Mouse (Mus musculus) forebrain, embryonic 16.5 days (tissue): ENCODE results near the gene Gm5129. TPM values are rescaled to one million over a fixed set of nuclear protein-coding genes. Genes with fewer than 3 reads are reported as not detected.
"Not testable (repeated sequence)": the region's sequence is repeated elsewhere in the genome, so short reads cannot be mapped to it uniquely, and the experiment has no call there.

Source experiments
- ATAC-seq: fragments of 200-750 bp; cut with Nextera tagmentation; 2 replicates; pipeline ENCODE4 v1.8.0; 2017; ENCODE audit warnings: mild to moderate bottlenecking, moderate library complexity
- H3K27ac ChIP-seq: fragments of 300-500 bp; sonication (generic); 2 replicates; pipeline ENCODE4 v1.5.1; 2014; ENCODE audit warnings: low read length, control low read depth
- H3K27me3 ChIP-seq: fragments of 300-500 bp; sonication (generic); replicated peaks from 2 replicates; pipeline ENCODE4 v1.6.1; 2014; ENCODE audit warnings: low read length; ENCODE audit not compliant: control insufficient read depth, insufficient read depth
- H3K36me3 ChIP-seq: fragments of 300-500 bp; sonication (generic); 2 replicates; pipeline ENCODE4 v1.6.1; 2014; ENCODE audit not compliant: control insufficient read depth, insufficient read depth
- H3K4me1 ChIP-seq: fragments of 300-500 bp; sonication (generic); replicated peaks from 2 replicates; pipeline ENCODE4 v1.6.1; 2014; ENCODE audit warnings: low read length; ENCODE audit not compliant: control insufficient read depth, insufficient read depth
- H3K4me2 ChIP-seq: fragments of 300-500 bp; sonication (generic); 2 replicates; pipeline ENCODE4 v1.6.1; 2014; ENCODE audit warnings: mild to moderate bottlenecking, low read length, control low read depth
- H3K4me3 ChIP-seq: fragments of 300-500 bp; sonication (generic); replicated peaks from 2 replicates; pipeline ENCODE4 v1.5.1; 2014; ENCODE audit warnings: mild to moderate bottlenecking, low read length, control low read depth
- H3K9ac ChIP-seq: fragments of 300-500 bp; sonication (generic); replicated peaks from 2 replicates; pipeline ENCODE4 v1.6.1; 2014; ENCODE audit warnings: low read depth, low read length, control low read depth
- H3K9me3 ChIP-seq: fragments of 300-500 bp; sonication (generic); 2 replicates; pipeline ENCODE4 v1.6.1; 2016; ENCODE audit warnings: low read length; ENCODE audit not compliant: control insufficient read depth
- WGBS: fragments of 180-500 bp; shearing (Covaris S2); extraction: QIAGEN DNeasy Blood & Tissue Kit; methylation state at CpG from one replicate; pipeline ENCODE4 v1.1.7; 2014; 5-methylcytosine and 5-hydroxymethylcytosine counted together
- polyA plus RNA-seq: library from polyadenylated mRNA; unstranded; fragments of >200 nt; fragmentation: Nextera tagmentation; extraction: Ambion mirVana; gene quantifications from 2 replicates; pipeline ENCODE4 v1.2.1, GENCODE M21; 2015

Gene Gm5129
- polyA plus RNA-seq: not detected in 2 replicates

DNA sequence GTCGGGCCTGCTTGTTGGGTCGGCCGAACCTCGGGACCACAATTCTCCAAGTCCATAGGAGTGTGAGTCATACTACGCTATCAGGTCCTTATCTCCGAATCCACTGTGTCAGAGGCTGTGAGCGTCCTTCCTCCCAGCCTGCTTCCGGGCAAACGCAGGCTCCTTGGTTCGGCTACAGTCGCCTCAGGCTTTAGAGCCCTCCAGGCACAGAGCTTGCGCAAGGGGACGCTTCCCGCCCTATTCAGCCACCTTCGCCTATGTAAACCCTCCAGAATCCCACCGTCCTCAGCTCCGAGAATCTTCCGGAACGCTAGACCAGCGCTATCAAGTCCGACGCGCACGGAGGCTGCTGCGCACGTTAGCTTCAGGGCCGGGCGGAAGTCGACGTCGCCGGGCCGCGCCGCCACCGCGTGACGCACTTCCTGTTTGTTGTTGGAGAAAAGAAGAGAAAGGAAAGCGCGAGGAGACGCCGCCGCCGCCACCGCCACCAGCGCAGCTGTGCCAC, at the start of gene Gm5129, which contains the start of gene Dnajb6:
Gene Gm5129 (minus strand): TSS at position 380 of the 505 bp plus-strand sequence.
Gene Dnajb6 (plus strand): TSS at position 132 of the 505 bp plus-strand sequence.
- Histone ChIP-seq H3K4me2 (peak within 1 kb of the TSS; percentile 92), H3K4me1 (peaks cover 21% of the 10 kb centered on the region), H3K9me3 (no peaks in the 10 kb centered on the region), H3K27ac (peak within 1 kb of the TSS; percentile 98), H3K36me3 (no peaks in the 10 kb centered on the region), H3K27me3 (no peaks in the 10 kb centered on the region), H3K4me3 (peak within 1 kb of the TSS; percentile 100), H3K9ac (peak within 1 kb of the TSS; percentile 93)
- under 1% methylated on average over 46 of the region's 46 CpGs for WGBS
- ATAC-seq: peak; percentile 99

DNA sequence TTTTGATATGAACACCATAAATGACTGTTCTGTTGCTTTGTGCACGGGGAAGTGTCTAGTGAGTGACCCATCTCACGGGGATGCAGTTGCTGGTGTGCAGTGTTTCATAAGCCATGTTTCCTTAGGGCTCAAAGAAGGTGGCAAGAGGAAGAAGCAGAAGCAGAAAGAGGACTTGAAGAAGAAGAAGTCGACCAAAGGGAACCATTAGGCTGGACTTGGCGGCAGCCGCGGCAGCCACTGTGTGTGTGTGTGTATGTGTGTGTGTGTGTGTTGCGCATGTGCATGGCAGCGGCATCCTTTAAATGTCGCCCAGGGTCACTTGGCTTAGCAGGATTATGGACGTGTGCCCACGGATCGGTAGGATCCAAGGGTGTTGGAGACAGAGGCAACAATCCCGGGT, 49.2 kb upstream of the Gm5129 start:
- H3K9me3 ChIP-seq, H3K27ac ChIP-seq, H3K4me2 ChIP-seq, H3K36me3 ChIP-seq, ATAC-seq, H3K9ac ChIP-seq, H3K27me3 ChIP-seq, H3K4me1 ChIP-seq, H3K4me3 ChIP-seq: not testable (repeated sequence)
- WGBS: 94% methylated on average over 9 of the region's 13 CpGs

DNA sequence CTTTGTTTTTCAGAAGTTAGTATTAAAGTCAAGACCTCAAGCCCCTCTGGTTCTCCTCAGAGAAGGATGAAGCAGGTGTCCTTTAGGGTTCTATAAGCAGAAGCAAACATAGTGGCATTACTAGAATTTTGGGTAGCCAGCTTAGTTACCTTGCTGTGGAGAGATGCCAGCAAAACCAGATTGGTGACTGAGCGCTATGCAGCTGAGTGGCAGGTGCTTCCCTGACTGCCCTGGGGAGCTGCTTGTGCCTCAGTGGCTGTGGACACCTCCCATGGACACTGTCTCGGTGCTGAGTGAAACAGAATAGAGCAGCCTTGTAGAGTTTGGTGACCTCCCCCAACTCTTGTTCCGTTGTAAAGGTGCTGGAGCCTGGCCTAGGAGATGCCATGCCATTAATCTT, 46.5 kb upstream of the Gm5129 start:
- H3K36me3 ChIP-seq: no peaks in the 10 kb centered on the region
- H3K4me1 ChIP-seq: no peaks in the 10 kb centered on the region
- no peak overlapping the region for H3K27ac ChIP-seq
- no peaks in the 10 kb centered on the region for H3K27me3 ChIP-seq
- 92% methylated on average over 3 of the region's 3 CpGs for WGBS
- no peak for ATAC-seq
- H3K9me3 ChIP-seq: no peaks in the 10 kb centered on the region
- no peak overlapping the region for H3K4me2 ChIP-seq
- no peak overlapping the region for H3K9ac ChIP-seq
- H3K4me3 ChIP-seq: no peak overlapping the region

DNA sequence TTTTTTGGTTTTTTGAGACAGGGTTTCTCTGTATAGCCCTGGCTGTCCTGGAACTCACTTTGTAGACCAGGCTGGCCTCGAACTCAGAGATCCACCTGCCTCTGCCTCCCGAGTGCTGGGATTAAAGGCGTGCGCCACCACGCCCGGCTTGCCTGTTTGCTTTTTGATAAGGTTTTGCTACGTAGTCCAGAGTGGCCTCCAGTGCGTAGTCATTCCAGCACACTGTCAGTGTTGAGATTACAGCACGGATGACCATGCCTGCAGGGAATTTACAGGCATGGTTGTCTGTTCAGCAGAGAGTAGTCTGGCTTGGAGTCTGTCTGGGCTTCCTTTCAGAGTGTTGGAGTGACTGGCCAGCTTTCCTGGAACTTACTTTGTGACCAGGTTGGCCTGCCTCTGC, 44.0 kb upstream of the Gm5129 start:
- 98% methylated on average over 8 of the region's 9 CpGs for WGBS
- not testable (repeated sequence) for ATAC-seq, H3K27ac ChIP-seq, H3K4me3 ChIP-seq, H3K27me3 ChIP-seq, H3K9ac ChIP-seq, H3K4me2 ChIP-seq, H3K4me1 ChIP-seq, H3K9me3 ChIP-seq, H3K36me3 ChIP-seq

DNA sequence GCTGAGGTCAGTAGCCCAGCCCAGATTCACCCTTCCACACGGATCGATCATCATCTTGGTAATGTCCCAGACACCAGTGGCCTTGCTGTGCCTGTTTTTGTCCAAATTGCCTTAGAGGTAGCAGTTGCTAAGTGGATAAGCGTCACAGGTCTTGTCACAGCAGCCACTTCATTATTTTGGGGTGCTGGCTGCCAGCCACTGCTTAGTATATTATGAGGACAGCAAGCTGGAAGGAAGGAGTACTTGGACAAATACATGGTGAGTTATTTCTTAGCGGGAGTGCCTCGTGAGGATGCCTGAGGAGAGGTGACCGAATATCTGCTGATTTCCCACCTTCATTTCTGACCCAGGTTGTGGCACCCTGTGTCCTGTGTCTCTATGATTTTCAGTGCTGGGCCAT, 42.3 kb upstream of the Gm5129 start:
- whole genome bisulfite sequencing: 94% methylated on average over 6 of the region's 6 CpGs
- Histone ChIP-seq H3K27ac (no peak overlapping the region), H3K9ac (no peak overlapping the region), H3K36me3 (no peaks in the 10 kb centered on the region), H3K4me1 (no peaks in the 10 kb centered on the region), H3K27me3 (no peaks in the 10 kb centered on the region), H3K4me3 (no peak overlapping the region), H3K9me3 (no peaks in the 10 kb centered on the region), H3K4me2 (no peak overlapping the region)
- no peak for ATAC-seq

DNA sequence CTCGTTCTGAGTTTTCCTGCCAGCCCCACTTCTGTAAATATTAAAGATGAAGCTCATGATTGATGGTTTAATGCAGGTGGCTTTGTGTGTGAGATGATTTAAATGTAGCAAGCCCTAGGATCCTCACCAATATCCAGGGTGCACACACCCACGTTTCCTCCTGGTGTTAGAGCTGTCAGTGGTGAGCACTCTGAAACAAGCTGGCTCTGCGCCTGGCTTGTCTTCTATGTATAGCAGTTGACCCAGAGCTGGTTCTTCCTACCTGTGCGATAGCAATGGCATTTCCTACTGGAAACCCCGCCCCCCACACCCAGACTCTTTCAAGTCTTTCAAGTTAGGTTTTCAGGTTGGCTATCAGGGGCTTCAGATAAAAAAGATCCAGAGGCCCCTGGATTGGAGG, 39.7 kb upstream of the Gm5129 start:
- 0 out of 2 replicates have a peak, but pooled peaks cover 2% of the 10 kb centered on the region for H3K36me3 ChIP-seq
- 91% methylated on average over 5 of the region's 5 CpGs for WGBS
- H3K4me2 ChIP-seq: no peak overlapping the region
- no peak overlapping the region for H3K27ac ChIP-seq
- H3K9ac ChIP-seq: no peak overlapping the region
- H3K4me1 ChIP-seq: peaks cover 4% of the 10 kb centered on the region; the same call in 1 of the 2 replicates
- ATAC-seq: no peak
- H3K4me3 ChIP-seq: no peak overlapping the region
- no peaks in the 10 kb centered on the region for H3K27me3 ChIP-seq
- H3K9me3 ChIP-seq: no peaks in the 10 kb centered on the region

DNA sequence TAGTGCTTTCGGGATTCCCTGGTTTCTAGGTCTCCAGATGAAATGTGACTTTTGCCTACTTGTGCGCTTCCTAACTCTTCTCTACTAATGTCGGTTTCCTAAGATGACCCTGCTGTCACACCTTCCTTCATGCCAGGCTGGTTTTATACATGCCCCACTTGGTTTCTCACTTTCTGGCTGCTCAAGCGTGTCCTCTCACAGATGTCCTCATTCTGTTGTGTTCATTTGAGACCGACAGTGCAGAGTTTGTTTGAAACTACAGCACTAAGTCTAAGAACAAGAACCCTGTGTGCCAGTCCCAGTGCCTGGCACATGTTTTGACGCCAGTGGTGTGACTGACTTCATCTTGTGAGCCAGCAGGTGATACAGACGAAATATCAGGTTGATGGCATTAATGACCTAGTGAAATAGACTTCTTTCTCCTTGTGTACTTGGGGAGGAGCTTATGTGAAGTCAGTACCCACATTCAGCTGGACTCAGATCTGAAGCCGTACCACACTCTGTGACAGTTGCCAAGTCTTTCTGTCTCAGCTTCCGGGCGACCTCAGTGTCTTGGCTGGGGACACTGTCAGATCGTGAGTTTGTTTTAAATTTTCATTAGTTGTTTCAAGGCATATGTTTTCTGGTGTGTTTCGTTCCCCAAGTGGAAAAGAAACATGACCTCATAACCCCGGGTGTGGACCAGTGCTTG, 37.9 kb upstream of the Gm5129 start:
- H3K36me3 ChIP-seq: 0 out of 2 replicates have a peak, but pooled peaks cover 2% of the 10 kb centered on the region
- peaks cover 4% of the 10 kb centered on the region; the same call in 1 of the 2 replicates for H3K4me1 ChIP-seq
- peak; percentile 29; the same call in 1 of the 2 replicates for ATAC-seq
- no peak overlapping the region for H3K27ac ChIP-seq
- 70% methylated on average over 13 of the region's 13 CpGs for WGBS
- H3K9ac ChIP-seq: no peak overlapping the region
- no peak overlapping the region for H3K4me3 ChIP-seq
- no peaks in the 10 kb centered on the region for H3K27me3 ChIP-seq
- no peak overlapping the region for H3K4me2 ChIP-seq
- no peaks in the 10 kb centered on the region for H3K9me3 ChIP-seq

DNA sequence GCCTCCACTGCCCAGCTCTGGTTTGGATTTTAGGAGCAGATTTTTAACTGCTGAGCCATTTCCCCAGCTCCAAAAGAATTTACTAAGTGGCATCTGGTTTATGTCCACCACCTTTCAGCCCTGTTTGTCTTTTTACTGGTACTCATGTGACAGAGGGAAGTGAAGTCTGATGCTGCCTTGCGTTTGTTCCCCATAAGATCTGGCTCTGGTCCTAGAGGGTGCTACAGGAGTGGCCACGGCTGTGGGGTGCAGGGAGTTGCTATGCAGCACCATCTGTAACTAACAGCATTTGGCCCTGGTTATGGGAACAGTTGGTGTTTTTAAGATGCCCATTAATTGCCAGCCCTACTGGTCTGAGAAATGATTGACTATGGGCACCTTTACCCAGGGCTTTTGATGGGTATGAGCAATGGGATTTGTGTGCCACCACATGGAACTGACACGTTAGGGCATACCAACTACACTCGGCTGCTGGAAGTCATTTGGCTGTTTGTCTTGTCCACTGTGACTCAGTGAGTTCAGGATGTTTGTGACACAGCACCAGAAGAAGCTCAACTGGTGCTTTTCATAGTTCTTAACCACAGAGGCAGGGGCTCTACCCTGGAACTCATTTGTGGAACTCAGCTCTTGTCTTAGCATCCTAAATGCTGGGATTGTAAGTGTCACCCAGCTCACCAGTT, 37.1 kb upstream of the Gm5129 start:
- H3K9ac ChIP-seq: no peak overlapping the region
- no peak overlapping the region for H3K4me3 ChIP-seq
- WGBS: 51% methylated on average over 4 of the region's 4 CpGs
- no peaks in the 10 kb centered on the region for H3K27me3 ChIP-seq
- ATAC-seq: peak; percentile 85
- no peak overlapping the region for H3K27ac ChIP-seq
- no peaks in the 10 kb centered on the region for H3K9me3 ChIP-seq
- H3K36me3 ChIP-seq: peaks cover 5% of the 10 kb centered on the region; the same call in 1 of the 2 replicates
- H3K4me1 ChIP-seq: peaks cover 4% of the 10 kb centered on the region; the same call in 1 of the 2 replicates
- H3K4me2 ChIP-seq: no peak overlapping the region

DNA sequence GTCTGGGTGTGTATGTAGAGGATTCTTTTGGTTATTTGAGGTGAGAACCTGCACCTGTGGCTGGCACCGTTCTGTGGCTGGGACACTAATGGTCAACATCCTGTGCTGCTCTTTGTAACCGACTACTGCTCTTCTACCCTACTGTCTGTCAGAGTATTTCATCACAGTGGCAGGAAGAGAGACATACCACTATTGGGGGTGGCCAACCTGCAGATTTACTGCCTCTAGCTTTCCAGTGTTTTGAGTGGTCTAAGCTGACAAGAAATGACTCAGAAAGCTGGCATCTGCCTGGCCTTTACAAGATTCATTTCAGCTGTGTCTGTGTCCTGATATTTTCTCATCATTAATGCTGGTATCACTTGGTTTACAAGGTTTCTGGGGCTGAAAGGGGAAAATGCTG, 36.3 kb upstream of the Gm5129 start:
- peaks cover 5% of the 10 kb centered on the region; the same call in 1 of the 2 replicates for H3K36me3 ChIP-seq
- no peak overlapping the region for H3K27ac ChIP-seq
- H3K27me3 ChIP-seq: no peaks in the 10 kb centered on the region
- no peak overlapping the region for H3K4me2 ChIP-seq
- 93% methylated on average over 2 of the region's 2 CpGs for WGBS
- H3K9ac ChIP-seq: no peak overlapping the region
- H3K4me1 ChIP-seq: peaks cover 4% of the 10 kb centered on the region; the same call in 1 of the 2 replicates
- H3K4me3 ChIP-seq: no peak overlapping the region
- no peak for ATAC-seq
- H3K9me3 ChIP-seq: no peaks in the 10 kb centered on the region
